Mouse (Mus musculus) kidney, adult 2 months (tissue): Measurements from ENCODE around the gene Xbp1.

Experiments
- CTCF ChIP-seq: fragments of 200-500 bp; conservative IDR thresholded peaks from 2 replicates; pipeline ENCODE4 v1.5.1; 2011; ENCODE audit warnings: low read depth, mild to moderate bottlenecking, control low read depth, low read length, moderate library complexity, mixed read lengths; ENCODE audit not compliant: insufficient read depth, insufficient read length
- POLR2A ChIP-seq: fragments of 200-500 bp; IDR thresholded peaks from one replicate; pipeline ENCODE4 v1.6.1; 2011; ENCODE audit warnings: low read depth, low read length, control low read depth

- TF ChIP-seq CTCF (no peak), POLR2A (no peak)
Observed at GRCm38 (mm10) chr11:5515196-5515595, 5.3 kb upstream of the Xbp1 start.
